Mouse (Mus musculus): ENCODE data around the gene Chrng.

- TF ChIP-seq CTCF (IDR thresholded peaks at IDR 0.05; ENCODE audit: low read depth) = peak; percentile 94
- TF ChIP-seq EP300 (optimal IDR thresholded peaks at IDR 0.05) = no peak
Observed at GRCm38 (mm10) chr1:87187037-87187355, 17.5 kb upstream of the Chrng start.
